Mouse (Mus musculus) stomach, embryonic 14.5 days (tissue): ENCODE measurements at regions not wholly inside any gene's neighbourhood (a gene's known extent, or its start where the extent isn't known, plus 50 kb on each side); places are given as distances from the start of the nearest gene placed in this dataset.

Source experiments
- ATAC-seq: fragments of 200-750 bp; cut with Nextera tagmentation; 2 replicates; pipeline ENCODE4 v1.8.0; 2017; ENCODE audit warnings: low read depth, moderate TSS enrichment; ENCODE audit not compliant: insufficient number of reproducible peaks, insufficient read depth, low FRiP score
- H3K27ac ChIP-seq: fragments of 300-500 bp; sonication (generic); 2 replicates; pipeline ENCODE4 v1.5.1; 2014; ENCODE audit warnings: mild to moderate bottlenecking, low read length, moderate library complexity, mixed read lengths
- H3K27me3 ChIP-seq: fragments of 300-500 bp; sonication (generic); 2 replicates; pipeline ENCODE4 v1.6.1; 2014; ENCODE audit warnings: low read length, control low read depth, mixed read lengths; ENCODE audit not compliant: control insufficient read depth, insufficient read depth
- H3K36me3 ChIP-seq: fragments of 300-500 bp; sonication (generic); 2 replicates; pipeline ENCODE4 v1.6.1; 2014; ENCODE audit warnings: mild to moderate bottlenecking, control low read depth, low read length, moderate library complexity, mixed read lengths; ENCODE audit not compliant: control insufficient read depth, insufficient read depth
- H3K4me1 ChIP-seq: fragments of 300-500 bp; sonication (generic); 2 replicates; pipeline ENCODE4 v1.6.1; 2014; ENCODE audit warnings: low read length, control low read depth, mixed read lengths; ENCODE audit not compliant: control insufficient read depth, insufficient read depth
- H3K4me2 ChIP-seq: fragments of 300-500 bp; sonication (generic); replicated peaks from 2 replicates; pipeline ENCODE4 v1.6.1; 2014; ENCODE audit warnings: low read depth, low read length, control low read depth
- H3K4me3 ChIP-seq: fragments of 300-500 bp; sonication (generic); 2 replicates; pipeline ENCODE4 v1.5.1; 2014; ENCODE audit warnings: low read depth, low read length, control low read depth
- H3K9ac ChIP-seq: fragments of 300-500 bp; sonication (generic); replicated peaks from 2 replicates; pipeline ENCODE4 v1.6.1; 2014; ENCODE audit warnings: low read depth, mild to moderate bottlenecking, control low read depth, low read length, moderate library complexity, mixed read lengths
- H3K9me3 ChIP-seq: fragments of 300-500 bp; sonication (generic); 2 replicates; pipeline ENCODE4 v1.6.1; 2016; ENCODE audit warnings: low read depth, low read length, control low read depth; ENCODE audit not compliant: control insufficient read depth
- WGBS: fragments of 180-500 bp; shearing (Covaris S2); extraction: QIAGEN DNeasy Blood & Tissue Kit; methylation state at CpG from one replicate; pipeline ENCODE4 v1.1.7; 2014; 5-methylcytosine and 5-hydroxymethylcytosine counted together

DNA sequence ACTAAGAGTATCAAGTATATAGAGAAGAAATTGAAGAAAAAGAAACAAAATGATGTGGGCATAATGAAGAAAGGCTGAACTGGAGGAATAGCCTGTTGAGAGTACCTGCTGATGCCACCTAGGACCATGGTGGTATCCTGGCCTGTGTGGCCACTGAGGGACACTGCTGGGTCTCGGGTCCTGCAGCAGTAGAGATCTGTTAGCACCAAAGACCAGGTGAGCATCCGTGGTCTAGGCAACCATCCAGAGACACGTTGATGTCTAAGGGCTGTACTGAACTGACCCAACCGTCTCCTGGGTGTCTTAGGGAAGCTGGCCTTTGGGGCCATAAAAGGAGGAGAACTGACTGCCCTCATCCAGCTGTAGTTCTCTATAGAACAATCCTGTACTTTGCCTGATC is 1071.4 kb upstream of the 4930412O13Rik start:
- Histone ChIP-seq H3K4me2 (no peak overlapping the region), H3K36me3 (no peaks in the 10 kb centered on the region), H3K4me3 (no peak overlapping the region), H3K4me1 (no peaks in the 10 kb centered on the region), H3K27me3 (no peaks in the 10 kb centered on the region), H3K9ac (no peak overlapping the region), H3K9me3 (no peaks in the 10 kb centered on the region), H3K27ac (no peak overlapping the region)
- 89% methylated on average over 4 of the region's 4 CpGs for WGBS
- no peak for ATAC-seq

DNA sequence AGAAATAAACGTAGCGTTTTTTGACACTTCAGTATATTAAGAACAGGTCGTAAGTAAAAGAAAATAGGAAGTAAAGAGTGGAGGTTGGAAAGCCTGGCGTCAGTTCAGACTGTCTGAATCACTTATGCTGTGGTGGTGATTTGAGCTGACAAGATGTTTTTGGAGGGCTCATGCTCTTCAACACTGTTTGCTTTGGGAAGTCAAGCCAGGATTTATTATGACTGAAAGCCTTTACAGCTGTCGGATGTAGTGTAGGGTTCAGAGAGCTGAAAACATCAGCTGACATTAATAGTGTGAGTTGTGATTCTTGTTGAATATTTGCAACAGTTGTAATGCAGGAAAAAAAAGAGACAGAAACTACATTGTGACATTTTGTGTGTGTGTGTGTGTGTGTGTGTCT is 1062.9 kb upstream of the 4930412O13Rik start:
- no peak overlapping the region for H3K9ac ChIP-seq
- no peaks in the 10 kb centered on the region for H3K4me1 ChIP-seq
- H3K36me3 ChIP-seq: no peaks in the 10 kb centered on the region
- H3K27ac ChIP-seq: no peak overlapping the region
- ATAC-seq: no peak
- H3K4me2 ChIP-seq: no peak overlapping the region
- H3K4me3 ChIP-seq: no peak overlapping the region
- 36% methylated on average over 5 of the region's 5 CpGs for WGBS
- H3K27me3 ChIP-seq: no peaks in the 10 kb centered on the region
- H3K9me3 ChIP-seq: no peaks in the 10 kb centered on the region

DNA sequence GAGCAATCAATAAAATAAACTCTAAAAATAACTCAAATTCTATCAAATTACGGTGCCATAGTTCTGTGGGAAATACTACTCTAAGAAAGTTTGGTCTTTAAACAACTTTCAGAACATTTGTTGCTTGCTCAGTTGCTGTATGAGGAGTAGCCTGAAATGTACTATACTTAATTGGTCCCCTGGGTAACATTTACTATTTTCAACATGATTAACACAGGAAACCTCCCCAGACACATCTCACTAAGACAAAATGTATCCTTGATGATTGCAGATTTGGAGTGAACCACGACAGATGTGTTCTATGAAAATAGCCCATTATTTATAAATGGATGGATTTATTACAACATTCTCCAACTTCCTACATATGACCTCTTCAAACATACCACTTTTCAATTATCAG is 1055.6 kb upstream of the 4930412O13Rik start:
- 70% methylated on average over 2 of the region's 2 CpGs for WGBS
- no peak for ATAC-seq
- Histone ChIP-seq H3K9me3 (no peaks in the 10 kb centered on the region), H3K4me1 (no peaks in the 10 kb centered on the region), H3K4me2 (no peak overlapping the region), H3K27ac (no peak overlapping the region), H3K36me3 (no peaks in the 10 kb centered on the region), H3K4me3 (no peak overlapping the region), H3K27me3 (no peaks in the 10 kb centered on the region), H3K9ac (no peak overlapping the region)
